Mouse (Mus musculus) left cerebral cortex, adult 2 months (tissue): ENCODE results near the gene Tmub2. TPM values are rescaled to one million over a fixed set of nuclear protein-coding genes. Genes with fewer than 3 reads are reported as not detected.

Experiments used
- DNase-seq, 2 experiments: peaks; one replicate each; pipeline ENCODE4 v3.0.0; 2021 to 2022; ENCODE audit warnings: low spot score in 2 of 2, mixed read lengths in 1 of 2; ENCODE audit errors: extremely low spot score in 1 of 2
- H3K27ac ChIP-seq: fragments of 200-600 bp; 2 replicates; pipeline ENCODE4 v1.8.1; 2022
- H3K4me3 ChIP-seq: fragments of 200-600 bp; 2 replicates; pipeline ENCODE4 v1.8.1; 2022
- CTCF ChIP-seq: fragments of 200-600 bp; IDR thresholded peaks from 2 replicates; pipeline ENCODE4 v1.8.1; 2022; ENCODE audit warnings: antibody characterized with exemption, mild to moderate bottlenecking, moderate library complexity
- intact Hi-C: fragments of 180-260 bp; cut with DNase I; formaldehyde crosslinking; loops from one replicate; pipeline ENCODE4 v1.15.1; 2025
- total RNA-seq, 2 experiments: library from RNA; stranded (reverse); gene quantifications; 2 replicates each; pipeline ENCODE4 v1.2.3; 2021

Tmub2 gene
- total RNA-seq, 2 experiments from 2014 or later, result 66.6 to 74.4 TPM

- 0 out of 2 replicates have a peak, but pooled peaks have one; percentile 2 for TF ChIP-seq CTCF
- intact Hi-C loops, result loop anchor here (1.0 kb wide), 1 partner anchor 9 kb away; no protein-coding TSS in a partner anchor
- H3K27ac ChIP-seq, result peak overlapping the region; percentile 90
- DNase-seq, result no peak
- H3K4me3 ChIP-seq, result peak overlapping the region; percentile 86
Measured at GRCm38 (mm10) chr11:102294887-102295597, 10.3 kb downstream of the Tmub2 start.

- TF ChIP-seq CTCF, result no peak
- intact Hi-C loops, result loop anchor here (1.0 to 2.0 kb wide), 3 partner anchors 10 to 115 kb away; no protein-coding TSS in a partner anchor
- peak overlapping the region; percentile 86 for H3K4me3 ChIP-seq
- DNase-seq, result peak in 1 of 2 experiments; percentile 42
- H3K27ac ChIP-seq, result peak overlapping the region; percentile 90
Measured at GRCm38 (mm10) chr11:102295598-102296471, 11.1 kb downstream of the Tmub2 start.

- TF ChIP-seq CTCF, result no peak
- peak; percentile 98 to 99 for DNase-seq
- peak within 1 kb of the TSS; percentile 95 for H3K27ac ChIP-seq
- peak within 1 kb of the TSS; percentile 86 for H3K4me3 ChIP-seq
- intact Hi-C loops, result loop anchor here (1.0 to 2.0 kb wide), 3 partner anchors 20 to 134 kb away; partner anchors contain the start of gene Grn
Measured at GRCm38 (mm10) chr11:102296491-102297472, 12.1 kb downstream of the Tmub2 start, which contains the start of gene Atxn7l3. Gene Atxn7l3 (minus strand): TSS chr11:102296631.

- DNase-seq, result no peak
- peak overlapping the region; percentile 86 for H3K4me3 ChIP-seq
- TF ChIP-seq CTCF, result no peak
- intact Hi-C loops, result loop anchor here (1.0 to 2.0 kb wide), 2 partner anchors 19 to 132 kb away; partner anchors contain the start of gene Grn
- H3K27ac ChIP-seq, result peak overlapping the region; percentile 95
Measured at GRCm38 (mm10) chr11:102297577-102298556, 13.1 kb downstream of the Tmub2 start.

- Histone ChIP-seq H3K4me3 (no peak overlapping the region), H3K27ac (no peak overlapping the region)
- peak; percentile 57 for TF ChIP-seq CTCF
- no peak for DNase-seq
- intact Hi-C loops, result no loop called here
Measured at GRCm38 (mm10) chr11:102299839-102300238, 15.1 kb downstream of the Tmub2 start.

- no peak overlapping the region for H3K27ac ChIP-seq
- no peak overlapping the region for H3K4me3 ChIP-seq
- no peak for DNase-seq
- intact Hi-C loops, result no loop called here
- no peak for TF ChIP-seq CTCF
Measured at GRCm38 (mm10) chr11:102304141-102304540, 19.4 kb downstream of the Tmub2 start.

- no peak overlapping the region for H3K4me3 ChIP-seq
- intact Hi-C loops, result no loop called here
- no peak overlapping the region for H3K27ac ChIP-seq
- TF ChIP-seq CTCF, result no peak
- no peak for DNase-seq
Measured at GRCm38 (mm10) chr11:102305359-102305758, 20.6 kb downstream of the Tmub2 start.

GRCm38 (mm10) chr11:102308104-102308503, 23.4 kb downstream of the Tmub2 start:
- no peak for DNase-seq
- H3K4me3 ChIP-seq, result no peak overlapping the region
- no peak for TF ChIP-seq CTCF
- intact Hi-C loops, result loop anchor here (2.0 kb wide), 1 partner anchor 103 kb away; no protein-coding TSS in a partner anchor
- H3K27ac ChIP-seq, result no peak overlapping the region

GRCm38 (mm10) chr11:102308979-102309378, 24.2 kb downstream of the Tmub2 start:
- Histone ChIP-seq H3K27ac (peak overlapping the region; percentile 4; the same call in 1 of the 2 replicates), H3K4me3 (peak overlapping the region; percentile 23; the same call in 1 of the 2 replicates)
- DNase-seq, result peak; percentile 96 to 98
- intact Hi-C loops, result loop anchor here (1.0 to 2.0 kb wide), 2 partner anchors 102 to 121 kb away; partner anchors contain the start of gene Grn
- TF ChIP-seq CTCF, result no peak; the same call in none of the 2 replicates
